Mouse (Mus musculus) testis, adult 2 months (tissue): ENCODE measurements around the gene Xxylt1. TPM values are rescaled to one million over a fixed set of nuclear protein-coding genes. Genes with fewer than 3 reads are reported as not detected.

Source experiments
- H3K27ac ChIP-seq: fragments of 200-500 bp; 2 replicates; pipeline ENCODE4 v1.5.1; 2012; ENCODE audit warnings: low read depth, low read length; ENCODE audit not compliant: control insufficient read depth, insufficient read depth
- H3K27me3 ChIP-seq: fragments of 200-500 bp; 2 replicates; pipeline ENCODE4 v1.6.1; 2012; ENCODE audit warnings: mild to moderate bottlenecking, low read length, moderate library complexity; ENCODE audit not compliant: control insufficient read depth, insufficient read depth
- H3K36me3 ChIP-seq: fragments of 200-500 bp; 2 replicates; pipeline ENCODE4 v1.6.1; 2012; ENCODE audit warnings: mild to moderate bottlenecking, low read length; ENCODE audit not compliant: control insufficient read depth, insufficient read depth
- H3K4me1 ChIP-seq: fragments of 200-500 bp; 2 replicates; pipeline ENCODE4 v1.6.1; 2012; ENCODE audit warnings: low read length; ENCODE audit not compliant: control insufficient read depth, insufficient read depth
- H3K4me3 ChIP-seq: fragments of 200-500 bp; 2 replicates; pipeline ENCODE4 v1.5.1; 2012; ENCODE audit warnings: low read depth, mild to moderate bottlenecking, low read length, moderate library complexity, mixed read lengths; ENCODE audit not compliant: control insufficient read depth
- CTCF ChIP-seq: fragments of 200-500 bp; IDR thresholded peaks from 2 replicates; pipeline ENCODE4 v1.5.1; 2012; ENCODE audit warnings: low read depth, mild to moderate bottlenecking, inconsistent platforms, low read length, moderate library complexity; ENCODE audit not compliant: control insufficient read depth, insufficient read depth, insufficient replicate concordance
- POLR2A ChIP-seq: fragments of 200-500 bp; IDR thresholded peaks from 2 replicates; pipeline ENCODE4 v1.6.1; 2012; ENCODE audit warnings: low read depth, mild to moderate bottlenecking, inconsistent platforms, low read length, moderate library complexity; ENCODE audit not compliant: control insufficient read depth
- polyA plus RNA-seq: library from polyadenylated mRNA; depleted of rRNA; stranded (reverse); fragments of >200 nt; gene quantifications from 2 replicates; pipeline ENCODE4 v1.2.3, GENCODE M21; 2012

The Xxylt1 gene
- polyA plus RNA-seq, 1 experiment, result 2.7 TPM

DNA sequence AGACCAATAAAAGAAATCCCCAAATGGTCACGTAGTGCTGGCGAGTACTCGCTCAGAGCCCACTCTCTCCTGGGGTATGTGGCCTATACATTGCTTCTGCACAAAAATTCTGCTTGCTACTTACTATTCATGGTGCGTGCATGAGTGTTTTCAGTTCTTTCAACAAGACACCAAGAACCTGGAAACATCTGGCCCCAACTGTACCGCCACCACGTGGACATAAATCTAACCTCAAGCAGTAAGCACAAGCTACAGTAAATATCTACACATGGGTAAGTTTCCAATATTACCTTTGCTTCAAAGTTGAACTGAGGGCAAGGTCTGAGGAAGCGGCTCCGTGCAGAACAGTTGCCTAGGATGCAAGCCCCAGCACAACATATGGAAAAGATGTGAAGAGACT, 142.0 kb downstream of the Xxylt1 start:
- H3K27me3 ChIP-seq, result no peaks in the 10 kb centered on the region
- no peak overlapping the region for H3K27ac ChIP-seq
- TF ChIP-seq CTCF, result no peak
- no peak for TF ChIP-seq POLR2A
- no peaks in the 10 kb centered on the region; the same call in 1 of the 2 replicates for H3K4me1 ChIP-seq
- no peaks in the 10 kb centered on the region for H3K36me3 ChIP-seq
- H3K4me3 ChIP-seq, result no peak overlapping the region

DNA sequence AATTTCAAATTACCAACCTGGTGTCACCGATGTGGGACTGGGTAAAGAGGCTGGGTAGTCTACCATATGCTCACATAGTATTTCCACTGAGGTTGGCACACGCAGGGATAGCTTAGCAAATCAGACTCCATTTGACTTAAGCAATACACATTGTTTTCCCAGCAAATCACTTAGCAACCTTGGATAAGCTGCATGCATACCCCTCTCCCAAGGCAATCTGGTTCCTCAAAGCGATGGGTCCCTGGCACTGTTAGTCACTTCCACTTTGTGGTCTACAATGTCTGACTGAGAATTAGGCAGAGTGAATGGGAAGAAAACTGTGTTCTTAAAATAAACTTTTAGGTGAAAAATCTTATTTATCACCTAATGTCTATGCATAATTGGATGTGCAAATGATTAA, 142.6 kb downstream of the Xxylt1 start:
- no peaks in the 10 kb centered on the region for H3K27me3 ChIP-seq
- H3K27ac ChIP-seq, result no peak overlapping the region
- no peak overlapping the region for H3K4me3 ChIP-seq
- no peaks in the 10 kb centered on the region; the same call in 1 of the 2 replicates for H3K4me1 ChIP-seq
- no peak for TF ChIP-seq POLR2A
- no peak for TF ChIP-seq CTCF
- H3K36me3 ChIP-seq, result no peaks in the 10 kb centered on the region

DNA sequence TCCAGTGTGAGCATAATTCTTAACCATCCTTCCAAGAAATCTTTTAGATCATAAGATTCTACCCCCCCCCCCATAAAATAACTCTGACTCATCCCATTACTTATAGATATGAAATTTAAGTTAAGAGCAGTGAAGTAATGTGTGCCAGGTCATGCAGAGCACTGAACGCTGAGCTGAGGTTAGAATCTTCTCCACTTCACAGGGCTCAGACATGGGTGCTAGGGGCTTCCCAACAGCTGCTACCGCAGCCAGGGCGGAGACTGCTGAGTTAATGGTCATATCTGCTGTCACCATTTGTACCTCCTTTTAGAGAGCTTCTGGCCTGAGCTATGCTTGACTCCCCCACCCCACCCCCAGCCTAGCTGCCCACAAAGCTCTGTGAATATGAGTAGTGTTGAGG, 143.6 kb downstream of the Xxylt1 start:
- H3K27me3 ChIP-seq, result no peaks in the 10 kb centered on the region
- H3K4me1 ChIP-seq, result no peaks in the 10 kb centered on the region; the same call in 1 of the 2 replicates
- no peak overlapping the region for H3K4me3 ChIP-seq
- H3K27ac ChIP-seq, result no peak overlapping the region
- H3K36me3 ChIP-seq, result no peaks in the 10 kb centered on the region
- TF ChIP-seq POLR2A (no peak), CTCF (no peak)

DNA sequence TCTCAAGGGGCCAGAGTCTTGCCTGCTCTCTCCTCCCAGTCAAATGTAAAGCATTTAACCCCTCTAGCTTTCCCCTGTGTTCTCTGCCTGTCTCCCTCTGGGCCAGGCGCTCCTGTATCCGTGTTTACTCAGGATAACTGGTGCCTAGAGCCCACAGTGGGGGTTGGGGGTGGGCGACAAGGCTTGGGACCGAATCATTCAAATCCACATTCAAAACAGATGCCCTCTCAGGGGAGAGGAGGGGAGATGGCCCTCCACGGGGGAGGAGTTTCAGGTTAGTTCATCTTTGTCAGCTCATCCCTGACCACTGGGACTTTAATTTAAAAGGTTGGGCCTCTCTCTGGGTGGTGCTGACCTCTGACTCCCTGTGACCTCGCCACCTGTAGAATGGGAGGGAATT, 144.8 kb downstream of the Xxylt1 start:
- no peaks in the 10 kb centered on the region for H3K4me1 ChIP-seq
- no peak overlapping the region for H3K27ac ChIP-seq

DNA sequence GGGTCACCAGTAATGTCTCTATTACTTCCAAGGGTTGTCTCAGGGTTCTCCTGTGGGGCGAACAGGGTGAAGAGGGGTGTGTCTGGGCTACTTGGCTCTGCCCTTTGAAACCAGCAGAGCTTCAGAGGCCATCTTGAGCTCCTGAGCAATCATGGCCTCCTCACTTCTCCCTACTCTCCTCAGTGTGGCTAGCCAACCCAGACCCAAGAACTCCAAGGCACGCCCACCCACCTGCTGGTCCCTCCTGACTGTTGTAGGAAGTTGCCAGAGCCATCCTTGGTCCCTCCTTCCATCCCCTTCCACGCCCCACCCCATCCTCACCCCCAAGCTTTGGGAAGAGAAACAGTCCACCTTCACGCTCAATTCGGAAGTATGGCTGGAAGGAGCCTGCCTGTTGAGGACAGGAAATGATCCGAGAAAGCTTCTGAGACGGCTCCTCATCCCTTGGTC, 145.2 kb downstream of the Xxylt1 start:
- no peak overlapping the region for H3K4me3 ChIP-seq
- H3K36me3 ChIP-seq, result no peaks in the 10 kb centered on the region
- no peaks in the 10 kb centered on the region for H3K27me3 ChIP-seq
- H3K27ac ChIP-seq, result no peak overlapping the region
- no peak for TF ChIP-seq CTCF
- no peak for TF ChIP-seq POLR2A
- H3K4me1 ChIP-seq, result no peaks in the 10 kb centered on the region

More for the DNA sequence above, 144.8 kb downstream of the Xxylt1 start:
- Histone ChIP-seq H3K27me3 (no peaks in the 10 kb centered on the region), H3K4me3 (no peak overlapping the region), H3K36me3 (no peaks in the 10 kb centered on the region)
- TF ChIP-seq POLR2A (no peak), CTCF (no peak)

DNA sequence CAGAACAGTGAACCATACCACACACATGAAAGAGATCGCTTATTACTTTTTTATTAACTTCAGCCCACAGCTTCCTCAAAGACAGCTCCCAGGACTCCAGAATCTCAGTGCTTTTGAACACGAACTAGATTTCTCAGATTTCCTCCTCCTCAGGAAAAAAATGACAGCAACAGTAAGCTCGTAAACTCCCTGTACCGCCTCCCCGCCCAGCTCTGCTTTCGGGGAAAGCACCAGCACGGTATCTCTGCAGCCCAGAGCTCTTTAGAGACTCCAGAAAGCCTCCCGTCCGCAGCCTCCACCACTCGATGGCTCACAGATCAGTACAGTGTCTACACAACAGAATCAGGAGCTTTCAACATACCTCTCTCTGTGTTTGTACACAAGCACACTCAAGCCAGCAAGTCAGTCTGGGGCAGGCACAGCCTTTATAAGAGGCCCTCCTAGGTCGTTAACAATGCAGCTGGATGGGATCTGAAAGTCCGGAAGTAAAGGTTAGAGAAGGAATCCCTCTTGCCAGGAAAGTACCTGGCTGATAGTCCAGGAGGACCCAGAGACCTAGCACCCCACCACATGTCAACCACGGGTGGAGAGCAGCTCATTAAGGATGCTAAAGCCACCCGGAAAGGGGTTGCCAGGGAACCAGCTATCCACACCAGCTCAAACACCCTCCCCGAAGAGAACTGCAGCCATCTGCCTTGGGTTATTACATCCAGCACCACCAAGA, 146.1 kb downstream of the Xxylt1 start:
- no peak overlapping the region for H3K4me3 ChIP-seq
- H3K27me3 ChIP-seq, result no peaks in the 10 kb centered on the region
- H3K27ac ChIP-seq, result no peak overlapping the region
- H3K4me1 ChIP-seq, result no peaks in the 10 kb centered on the region
- no peaks in the 10 kb centered on the region for H3K36me3 ChIP-seq
- TF ChIP-seq POLR2A (no peak), CTCF (no peak)

DNA sequence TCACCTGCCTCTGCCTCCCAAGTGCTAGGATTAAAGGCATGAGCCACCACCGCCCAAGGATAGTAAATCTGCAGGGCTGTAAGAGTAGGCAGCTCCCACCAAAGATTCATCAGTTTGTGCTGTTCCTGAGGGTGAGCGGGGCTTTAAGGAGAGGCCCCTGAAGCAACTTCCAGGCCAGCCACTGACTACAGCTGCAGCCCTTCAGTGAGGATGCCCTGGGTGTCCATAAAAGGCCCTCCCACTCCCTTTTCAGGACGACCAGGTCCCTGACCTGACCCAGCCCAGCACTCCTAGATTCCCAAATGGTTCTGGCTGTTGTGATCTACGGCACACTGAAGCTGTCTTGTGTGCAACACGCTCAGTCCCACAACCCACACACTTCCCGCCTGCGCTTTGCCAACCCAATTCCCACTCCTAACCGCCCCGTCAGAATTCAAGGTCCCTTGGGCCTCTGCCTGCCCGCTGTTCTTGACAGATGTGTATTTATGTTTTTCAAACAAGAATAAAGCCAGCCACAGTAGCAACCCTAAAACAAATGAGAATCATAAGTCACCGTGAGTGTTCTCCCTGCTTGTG, 146.9 kb downstream of the Xxylt1 start:
- H3K4me1 ChIP-seq, result no peaks in the 10 kb centered on the region
- TF ChIP-seq POLR2A, result no peak
- TF ChIP-seq CTCF, result no peak
- no peaks in the 10 kb centered on the region for H3K27me3 ChIP-seq
- H3K4me3 ChIP-seq, result no peak overlapping the region
- no peaks in the 10 kb centered on the region for H3K36me3 ChIP-seq
- H3K27ac ChIP-seq, result no peak overlapping the region

DNA sequence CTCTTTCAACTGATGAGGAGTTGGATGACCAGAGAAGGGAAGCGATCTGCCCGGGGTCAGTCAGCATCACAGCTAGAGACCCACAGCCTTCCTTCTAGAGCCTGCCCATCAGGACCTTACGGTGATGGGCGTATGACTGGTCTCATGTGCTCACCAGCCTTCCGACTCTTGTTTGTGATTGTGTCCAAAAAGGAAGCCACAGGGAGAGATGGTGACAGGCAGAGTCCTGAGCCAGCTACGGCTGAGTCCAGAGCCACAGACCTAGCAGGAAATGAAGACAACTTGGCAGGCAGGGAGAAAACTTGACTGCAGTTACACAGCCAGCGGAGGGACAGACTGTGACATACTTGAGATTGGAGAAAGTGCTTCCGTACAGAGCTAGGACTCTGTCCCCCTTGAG, 147.9 kb downstream of the Xxylt1 start:
- Histone ChIP-seq H3K4me3 (no peak overlapping the region), H3K4me1 (no peaks in the 10 kb centered on the region), H3K27ac (no peak overlapping the region), H3K27me3 (no peaks in the 10 kb centered on the region), H3K36me3 (no peaks in the 10 kb centered on the region)
- TF ChIP-seq POLR2A, result no peak
- no peak for TF ChIP-seq CTCF
